Mouse (Mus musculus) ES-Bruce4 (cell line): ENCODE measurements around the gene Tmem184b.

Experiments used
- CTCF ChIP-seq: IDR thresholded peaks from one replicate; pipeline ENCODE4 v1.8.1; 2011; ENCODE audit warnings: low read depth, low read length
- EP300 ChIP-seq: IDR thresholded peaks from 2 replicates; pipeline ENCODE4 v1.6.1; 2011; ENCODE audit warnings: low read depth, low read length; ENCODE audit not compliant: insufficient read depth

DNA sequence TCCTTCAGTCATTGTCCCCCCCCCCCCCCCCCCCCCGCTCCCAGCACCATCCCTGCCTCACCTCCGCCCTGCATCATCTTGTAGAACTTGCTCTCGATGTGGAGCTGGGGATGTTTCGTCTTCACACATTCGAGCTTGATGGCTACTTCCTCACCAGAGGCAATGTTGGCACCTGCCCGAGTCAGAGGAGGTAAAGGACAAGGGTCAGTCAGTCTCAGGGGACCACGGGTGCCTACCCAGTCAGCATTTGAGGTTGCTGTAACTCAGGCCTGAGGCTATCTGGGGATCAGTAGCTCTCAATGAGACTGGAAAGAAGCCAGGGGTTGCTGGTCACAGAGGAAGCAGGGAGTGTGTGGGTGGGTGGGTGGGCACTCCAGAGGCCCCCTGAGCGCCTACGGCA is 26.6 kb upstream of the Tmem184b start:
- TF ChIP-seq CTCF, result no peak
- TF ChIP-seq EP300, result no peak
